Mouse (Mus musculus) adrenal gland, adult 18-20 months (tissue): ENCODE results near the gene Dohh. TPM values are rescaled to one million over a fixed set of nuclear protein-coding genes. Genes with fewer than 3 reads are reported as not detected.

Experiments used
- DNase-seq, 2 experiments: peaks; one replicate each; pipeline ENCODE4 v3.0.0; 2021 to 2022; ENCODE audit warnings: low spot score in 2 of 2
- total RNA-seq, 2 experiments: library from RNA; stranded (reverse); gene quantifications; 1 replicate in 1 of 2; 2 replicates in 1 of 2; pipeline ENCODE4 v1.2.3; 2021

Gene Dohh
- total RNA-seq, 2 experiments from 2014 or later: 49.1 to 50.5 TPM

DNA sequence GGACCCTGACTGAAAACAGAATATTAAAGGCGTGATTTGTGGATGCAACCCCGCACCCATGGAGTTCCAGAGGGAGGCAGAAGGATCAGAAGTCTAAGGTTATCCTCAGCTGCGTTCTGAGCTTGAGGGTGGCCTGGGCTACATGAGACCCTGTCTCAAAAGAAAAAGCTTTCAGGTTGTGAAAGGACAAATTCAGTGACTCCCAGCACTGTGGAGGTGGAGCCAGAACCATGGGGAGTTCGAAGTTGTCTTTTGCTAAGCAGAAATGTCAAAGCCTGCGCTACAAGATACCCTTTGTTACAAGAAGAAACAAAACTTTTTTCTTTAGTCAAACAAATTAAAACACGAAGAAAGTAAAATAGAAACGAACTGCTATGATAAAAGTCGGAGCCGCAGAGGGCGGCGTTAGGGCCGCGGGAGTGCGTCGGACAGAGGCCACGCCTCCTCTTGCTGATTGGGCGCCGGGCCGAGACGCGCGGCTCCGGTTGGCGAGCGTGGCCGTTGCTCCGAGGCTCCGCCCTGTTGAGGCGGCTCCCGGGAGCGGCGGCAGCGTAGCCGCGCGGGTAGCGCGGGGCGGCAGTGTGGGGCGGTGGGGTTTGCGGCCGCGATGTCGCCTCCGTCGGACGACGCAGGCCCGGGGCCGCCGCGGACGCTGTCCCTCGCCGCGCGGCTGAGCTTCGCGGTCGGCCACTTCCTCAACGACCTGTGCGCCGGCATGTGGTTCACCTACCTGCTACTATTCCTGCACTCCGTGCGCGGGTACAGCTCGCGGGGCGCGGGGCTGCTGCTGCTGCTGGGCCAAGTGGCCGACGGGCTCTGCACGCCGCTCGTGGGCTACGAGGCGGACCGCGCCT is 27.0 kb upstream of the Dohh start, which contains the start of gene Mfsd12:
Gene Mfsd12 (plus strand): TSS at position 501 of the 854 bp plus-strand sequence.
- DNase-seq: peak; percentile 88 to 89

DNA sequence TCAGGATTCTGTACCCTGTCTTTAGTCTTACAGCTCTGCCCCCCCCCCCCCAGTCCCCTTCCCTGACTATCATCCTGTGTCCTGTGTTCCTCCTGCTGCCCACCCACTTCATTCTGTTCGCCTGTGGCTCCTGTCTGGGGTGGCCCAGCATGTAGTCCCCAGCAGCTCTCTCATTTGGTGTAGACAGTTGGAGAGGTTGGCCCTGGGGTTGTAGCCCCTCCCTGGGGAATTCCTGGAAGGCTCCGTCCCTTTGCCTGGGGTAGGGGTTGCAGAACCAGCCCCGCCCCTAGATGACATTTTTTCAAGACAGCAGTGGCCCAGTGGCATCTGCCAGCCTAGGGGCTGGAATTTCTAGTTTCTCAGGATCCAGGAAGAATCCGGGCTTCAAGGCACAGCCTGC is 26.0 kb upstream of the Dohh start:
- no peak for DNase-seq

DNA sequence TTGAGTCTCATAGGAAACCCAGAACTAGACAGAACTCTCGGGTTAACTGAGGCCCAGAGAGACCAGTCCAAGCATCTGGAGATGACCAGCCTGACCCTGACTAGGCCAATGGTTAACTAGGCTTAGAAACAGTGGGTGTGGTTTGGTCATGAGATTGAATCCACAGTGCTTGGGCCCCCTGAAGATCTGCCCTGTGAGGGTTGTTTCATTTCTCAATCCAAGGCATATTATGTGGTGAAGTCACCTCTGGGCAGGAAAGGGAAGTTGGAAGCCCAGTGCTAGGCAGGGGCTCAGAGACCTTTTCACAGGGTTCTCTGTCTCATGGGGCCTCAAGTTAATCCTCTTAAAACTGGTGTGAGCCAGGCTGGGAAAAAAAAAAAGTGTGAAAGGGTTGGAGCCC is 25.4 kb upstream of the Dohh start:
- DNase-seq: no peak

DNA sequence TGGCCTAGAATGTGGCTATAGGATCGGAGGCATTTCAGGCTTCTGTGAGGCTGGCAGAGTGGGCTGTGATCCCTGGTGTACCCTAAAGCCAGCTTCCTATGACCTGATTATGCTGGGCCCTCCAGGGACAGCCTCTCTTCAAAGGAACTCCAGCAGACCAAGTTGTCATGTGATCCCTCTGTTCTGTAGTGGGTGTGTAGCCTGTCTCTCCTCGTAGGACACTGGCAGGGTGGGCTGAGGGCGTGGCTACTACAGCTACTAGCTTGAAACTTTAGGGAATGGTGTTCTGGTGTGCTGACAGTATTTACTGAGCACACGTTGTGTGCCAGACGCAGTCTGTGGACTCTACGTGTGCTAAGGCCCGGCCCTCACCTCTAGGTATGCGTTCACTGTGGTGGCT is 23.5 kb upstream of the Dohh start:
- no peak for DNase-seq

- no peak for DNase-seq
Observed at GRCm38 (mm10) chr10:81362336-81362949, 21.8 kb upstream of the Dohh start.

- DNase-seq: no peak
Observed at GRCm38 (mm10) chr10:81363436-81364346, 20.5 kb upstream of the Dohh start.

- no peak for DNase-seq
Observed at GRCm38 (mm10) chr10:81364666-81365065, 19.6 kb upstream of the Dohh start.

GRCm38 (mm10) chr10:81365073-81365472 is 19.2 kb upstream of the Dohh start:
- no peak for DNase-seq

DNA sequence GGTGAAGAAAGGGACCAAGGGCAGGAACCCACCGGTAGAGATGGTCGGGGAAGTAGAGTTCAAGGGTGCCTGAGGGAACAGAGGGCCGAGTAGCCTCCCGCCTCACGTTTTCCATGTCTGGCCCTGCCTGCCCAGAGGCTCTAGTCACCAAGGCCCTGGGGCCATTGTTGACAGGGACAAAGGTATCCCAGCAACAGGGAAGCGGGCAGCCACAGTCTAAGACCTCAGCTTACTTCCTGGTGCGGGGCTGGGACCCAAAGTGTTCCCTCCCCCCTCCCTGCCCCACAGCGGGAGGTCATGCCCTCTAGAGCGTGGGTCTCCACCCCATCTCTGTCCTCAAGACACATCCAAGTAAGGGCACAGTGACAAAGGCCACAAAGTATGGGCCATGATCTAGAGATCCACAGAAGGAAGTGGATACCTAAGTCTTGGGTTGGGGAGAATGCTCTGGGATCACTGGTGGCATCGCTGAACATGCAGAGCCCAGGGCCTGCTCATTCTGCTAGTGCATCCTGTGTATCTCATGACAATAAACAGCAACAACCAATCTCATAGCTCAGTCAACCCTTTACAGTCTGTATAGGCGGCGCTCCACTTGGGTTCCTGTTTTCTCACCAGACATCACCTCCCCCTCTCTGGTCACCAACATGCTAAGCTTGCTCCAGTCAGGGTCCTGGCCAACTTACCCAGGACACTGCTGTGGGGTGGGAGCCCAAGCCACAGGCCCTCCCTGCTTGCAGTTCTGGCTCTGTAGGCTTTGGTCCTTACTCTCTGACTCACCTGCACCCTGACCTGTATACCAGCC is 18.4 kb upstream of the Dohh start, which contains the start of gene 4930404N11Rik:
Gene 4930404N11Rik (minus strand): TSS at position 145 of the 805 bp plus-strand sequence.
- DNase-seq: no peak

GRCm38 (mm10) chr10:81366477-81367206 is 17.6 kb upstream of the Dohh start:
- no peak for DNase-seq

DNA sequence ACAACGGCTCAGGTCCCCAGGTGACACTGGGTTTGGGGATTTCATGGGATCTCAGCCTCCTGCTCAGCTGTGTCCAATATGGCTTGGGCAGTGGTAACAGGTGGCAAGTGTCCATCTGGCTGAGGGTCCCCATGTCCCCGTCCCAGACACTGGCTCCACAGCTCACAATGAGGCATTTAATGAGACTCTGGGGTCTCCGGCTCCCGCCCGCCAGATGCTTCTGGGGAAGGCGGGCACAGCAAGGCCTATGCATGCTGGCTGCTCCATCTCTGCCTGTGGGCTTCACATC is 17.1 kb upstream of the Dohh start:
- no peak for DNase-seq

DNA sequence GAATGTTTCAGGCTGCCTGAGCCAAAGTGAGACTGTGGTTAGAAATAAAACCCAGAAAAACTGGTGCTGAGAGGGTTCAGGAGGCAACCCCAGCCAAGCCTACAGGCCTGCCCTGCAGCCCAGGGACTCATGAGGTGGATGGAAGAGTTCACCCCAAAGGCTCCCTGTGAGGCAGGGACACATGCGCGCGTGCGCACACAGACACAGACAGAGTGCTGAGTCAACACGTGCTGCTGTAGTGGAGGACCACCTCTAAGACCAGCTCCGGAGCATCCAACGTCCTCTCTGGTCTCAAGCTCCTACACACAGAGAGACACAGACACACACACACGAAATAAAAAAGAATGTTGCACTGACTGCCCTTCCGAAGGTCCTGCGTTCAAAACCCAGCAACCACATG is 8.9 kb upstream of the Dohh start:
- no peak for DNase-seq

GRCm38 (mm10) chr10:81376561-81377361 is 7.5 kb upstream of the Dohh start:
- DNase-seq: no peak

DNA sequence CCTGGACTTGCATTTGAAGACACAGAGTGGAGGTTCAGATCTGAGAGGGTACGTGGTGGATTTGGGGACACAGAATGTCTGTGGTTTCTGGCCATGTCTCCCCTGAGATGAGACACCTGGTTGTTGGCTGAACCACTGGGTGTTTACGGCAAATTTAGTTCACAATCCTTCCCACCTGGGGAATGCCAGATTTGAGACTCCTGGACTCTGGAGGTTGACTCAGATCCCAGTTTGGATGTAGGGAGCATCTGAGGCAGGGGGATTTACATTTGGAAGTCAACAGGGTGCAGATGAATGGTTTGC is 6.9 kb upstream of the Dohh start:
- DNase-seq: no peak

DNA sequence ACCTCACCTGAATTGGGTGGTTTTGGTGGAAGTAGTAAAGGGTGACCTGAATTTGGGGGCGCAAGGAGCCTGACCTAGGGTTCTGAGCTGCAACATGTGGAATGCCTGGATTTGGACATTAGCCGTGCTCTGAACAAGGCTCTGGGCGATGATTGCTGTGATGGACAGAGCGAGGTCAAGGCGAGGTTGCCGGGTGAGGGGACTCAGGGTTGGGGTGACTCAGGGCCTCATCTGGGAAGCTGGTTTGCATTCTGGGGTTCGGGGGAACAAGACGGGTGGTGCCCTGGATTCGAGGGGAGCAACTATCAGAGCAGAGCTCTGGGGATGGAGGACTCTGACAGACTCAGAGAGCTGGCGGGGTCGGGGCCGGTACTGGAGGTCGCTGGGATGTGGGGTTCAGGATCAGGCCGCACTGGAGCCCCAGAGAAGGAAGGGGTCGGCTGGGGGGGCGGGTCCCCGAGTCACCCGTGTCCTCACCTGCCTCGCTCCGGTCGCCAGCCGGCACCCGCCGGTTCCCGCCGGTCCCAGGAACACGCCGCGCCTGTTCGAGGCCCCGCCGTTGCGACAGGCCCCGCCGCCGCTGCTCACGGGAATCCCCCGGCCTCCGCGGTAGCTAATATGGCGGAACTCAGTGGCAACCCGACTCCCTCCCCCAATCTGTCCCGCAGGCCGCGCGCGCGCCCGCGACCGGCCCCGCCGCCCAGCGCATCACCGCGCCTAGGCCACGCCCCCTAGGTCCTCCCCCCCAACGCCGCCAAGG is 6.3 kb upstream of the Dohh start, which contains the start of gene Fzr1:
Gene Fzr1 (minus strand): TSS at position 724 of the 760 bp plus-strand sequence.
- DNase-seq: no peak

GRCm38 (mm10) chr10:81378553-81379182 is 5.6 kb upstream of the Dohh start:
- peak; percentile 100 for DNase-seq

- DNase-seq: no peak
Observed at GRCm38 (mm10) chr10:81379183-81379553, 5.1 kb upstream of the Dohh start.

DNA sequence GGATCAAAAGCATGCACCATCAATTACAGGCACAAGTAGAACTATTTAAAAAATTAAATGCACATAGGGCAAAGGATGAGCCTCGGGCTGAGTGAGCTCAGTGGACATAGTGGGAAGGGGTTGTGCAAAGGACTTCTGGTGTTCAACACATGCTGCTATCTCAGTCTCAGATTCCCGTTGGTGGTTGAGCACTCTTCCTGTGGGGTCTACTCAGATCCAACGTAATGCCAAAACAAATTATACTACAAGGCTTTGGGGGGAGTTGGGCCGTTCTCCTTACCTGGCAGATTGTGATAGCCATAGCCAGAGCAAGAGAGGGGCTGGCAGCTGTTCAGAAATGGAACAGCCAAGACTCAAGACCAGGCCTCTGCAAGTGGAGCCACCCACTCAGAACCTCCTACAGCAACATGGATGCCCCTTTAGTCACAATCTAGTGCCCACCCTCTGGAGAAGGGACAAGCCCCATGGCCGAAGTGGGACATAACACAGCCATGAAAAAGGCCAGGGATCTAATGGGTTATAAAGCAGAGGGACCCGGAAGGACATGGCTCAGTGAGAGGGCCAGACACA is 4.3 kb upstream of the Dohh start:
- DNase-seq: no peak
